In genomic region chr2:93460786-93461469, GRCm38 (mm10) we compare ENCODE assay signal across 9 mouse cellular contexts. TPM values are rescaled to one million over a fixed set of nuclear protein-coding genes. Genes with fewer than 3 reads are reported as not detected.
DNase-seq lines count a peak whose midpoint lies in the region; ATAC-seq and TF ChIP-seq lines count a peak whose summit lies in the region.
"Had no signal": no experiment of that assay in that cellular context is flagged by ENCODE, and none has a peak within 500 bp of the region (broad histone marks: within the 10 kb centered on the region; RNA-seq: fewer than 3 reads in every experiment).

No protein-coding gene starts in this region.

- H3K27me3 ChIP-seq in forebrain, embryonic 13.5 days, result peaks cover 16% of the 10 kb centered on the region
- peaks cover 35% of the 10 kb centered on the region for H3K27me3 ChIP-seq in forebrain, embryonic 12.5 days
- no peaks in the 10 kb centered on the region for H3K27me3 ChIP-seq in liver, adult 2 months (ENCODE audit: control insufficient read depth, insufficient read depth, low read length)
- H3K27me3 ChIP-seq in embryonic facial prominence, embryonic 14.5 days (replicated peaks; ENCODE audit: control insufficient read depth, insufficient read depth, low read length), result no peaks in the 10 kb centered on the region
- H3K27me3 ChIP-seq in forebrain, embryonic 15.5 days, result no peaks in the 10 kb centered on the region

- H3K4me1 ChIP-seq in forebrain, embryonic 13.5 days, result peaks cover 26% of the 10 kb centered on the region
- peaks cover 19% of the 10 kb centered on the region for H3K4me1 ChIP-seq in forebrain, embryonic 12.5 days
- peaks cover 49% of the 10 kb centered on the region for H3K4me1 ChIP-seq in liver, adult 2 months (ENCODE audit: control insufficient read depth, insufficient read depth, low read length)
- H3K4me1 ChIP-seq in embryonic facial prominence, embryonic 14.5 days (ENCODE audit: control insufficient read depth, insufficient read depth, low read length), result peaks cover 13% of the 10 kb centered on the region
- H3K4me1 ChIP-seq in forebrain, embryonic 15.5 days, result peaks cover 18% of the 10 kb centered on the region

- ATAC-seq in forebrain, embryonic 13.5 days, result no peak
- ATAC-seq in forebrain, embryonic 12.5 days (ENCODE audit: low FRiP score), result no peak
- ATAC-seq in embryonic facial prominence, embryonic 14.5 days (ENCODE audit: low read depth), result no peak
- ATAC-seq in forebrain, embryonic 15.5 days (replicated peaks), result no peak

- peaks cover 27% of the 10 kb centered on the region; the same call in 1 of the 2 replicates for H3K79me2 ChIP-seq in liver, adult 2 months (ENCODE audit: control insufficient read depth, insufficient read depth, low read length)

- 87% methylated on average over 6 of the region's 6 CpGs for WGBS in forebrain, embryonic 13.5 days
- 86% methylated on average over 6 of the region's 6 CpGs for WGBS in forebrain, embryonic 12.5 days
- 79% methylated on average over 6 of the region's 6 CpGs for WGBS in liver, adult 2 months
- WGBS in embryonic facial prominence, embryonic 14.5 days, result 83% methylated on average over 6 of the region's 6 CpGs
- WGBS in forebrain, embryonic 15.5 days, result 87% methylated on average over 6 of the region's 6 CpGs

- H3K4me2 ChIP-seq in forebrain, embryonic 13.5 days, result peak overlapping the region; percentile 65; the same call in 1 of the 2 replicates
- no peak overlapping the region for H3K4me2 ChIP-seq in forebrain, embryonic 12.5 days
- peak overlapping the region; percentile 73 for H3K4me2 ChIP-seq in embryonic facial prominence, embryonic 14.5 days (ENCODE audit: low read depth, low read length)
- H3K4me2 ChIP-seq in forebrain, embryonic 15.5 days (replicated peaks), result no peak overlapping the region

- TF ChIP-seq POLR2A in liver, adult 2 months (IDR thresholded peaks at IDR 0.05; ENCODE audit: extremely low read depth, insufficient read depth, low read length), result no peak

- H3K4me3 ChIP-seq in forebrain, embryonic 13.5 days, result no peak overlapping the region
- H3K4me3 ChIP-seq in forebrain, embryonic 12.5 days (replicated peaks), result no peak overlapping the region
- H3K4me3 ChIP-seq in liver, adult 2 months (ENCODE audit: insufficient read depth, low read depth, low read length), result peak overlapping the region; percentile 20; the same call in 1 of the 2 replicates
- H3K4me3 ChIP-seq in embryonic facial prominence, embryonic 14.5 days (ENCODE audit: low read depth, low read length), result peak overlapping the region; percentile 43; the same call in 1 of the 2 replicates
- H3K4me3 ChIP-seq in forebrain, embryonic 15.5 days, result no peak overlapping the region

- DNase-seq in liver, adult 2 months (ENCODE audit: extremely low read depth, low read depth, low spot score), result no peak
- DNase-seq in liver, result no peak
- no peak for DNase-seq in embryonic facial prominence, embryonic 14.5 days (ENCODE audit: low spot score)
- DNase-seq in natural killer cell, adult 2 months (ENCODE audit: low spot score in 2 of 2), result peak; percentile 59 to 74
- no peak for DNase-seq in layer of hippocampus, adult 9-10 months (ENCODE audit: low spot score)
- DNase-seq: cerebellum, adult 9-11 months had no signal

- no peak overlapping the region for H3K27ac ChIP-seq in forebrain, embryonic 13.5 days
- no peak overlapping the region for H3K27ac ChIP-seq in forebrain, embryonic 12.5 days
- peak overlapping the region; percentile 5; the same call in 1 of the 2 replicates for H3K27ac ChIP-seq in liver, adult 2 months (replicated peaks; ENCODE audit: insufficient read depth, low read depth, low read length)
- no peak overlapping the region for H3K27ac ChIP-seq in embryonic facial prominence, embryonic 14.5 days (replicated peaks; ENCODE audit: low read depth, low read length)
- no peak overlapping the region for H3K27ac ChIP-seq in forebrain, embryonic 15.5 days (replicated peaks)

- no peak for TF ChIP-seq CTCF in liver, adult 2 months (IDR thresholded peaks at IDR 0.05; ENCODE audit: low read depth, low read length)

- no peaks in the 10 kb centered on the region for H3K9me3 ChIP-seq in forebrain, embryonic 13.5 days (replicated peaks)
- H3K9me3 ChIP-seq in forebrain, embryonic 12.5 days, result peaks cover 5% of the 10 kb centered on the region; the same call in 1 of the 2 replicates
- no peaks in the 10 kb centered on the region for H3K9me3 ChIP-seq in embryonic facial prominence, embryonic 14.5 days (ENCODE audit: control insufficient read depth, low read length)
- H3K9me3 ChIP-seq in forebrain, embryonic 15.5 days, result no peaks in the 10 kb centered on the region

- H3K9ac ChIP-seq in forebrain, embryonic 13.5 days, result no peak overlapping the region
- no peak overlapping the region for H3K9ac ChIP-seq in forebrain, embryonic 12.5 days
- H3K9ac ChIP-seq in liver, adult 2 months (ENCODE audit: low read depth, low read length), result peak overlapping the region; percentile 80; the same call in 1 of the 2 replicates
- no peak overlapping the region for H3K9ac ChIP-seq in embryonic facial prominence, embryonic 14.5 days (ENCODE audit: low read depth, low read length)
- no peak overlapping the region for H3K9ac ChIP-seq in forebrain, embryonic 15.5 days (replicated peaks)

- no peaks in the 10 kb centered on the region for H3K36me3 ChIP-seq in forebrain, embryonic 13.5 days (ENCODE audit: poor library complexity, severe bottlenecking)
- no peaks in the 10 kb centered on the region for H3K36me3 ChIP-seq in forebrain, embryonic 12.5 days (replicated peaks)
- no peaks in the 10 kb centered on the region for H3K36me3 ChIP-seq in liver, adult 2 months (ENCODE audit: control insufficient read depth, insufficient read depth, low read length)
- H3K36me3 ChIP-seq in embryonic facial prominence, embryonic 14.5 days (ENCODE audit: control insufficient read depth, insufficient read depth, low read length), result no peaks in the 10 kb centered on the region
- no peaks in the 10 kb centered on the region for H3K36me3 ChIP-seq in forebrain, embryonic 15.5 days

RNA-seq across cellular contexts. Expression of gene Cd82, which starts 2.0 kb away (rescaled TPM):
- polyA plus RNA-seq in forebrain, embryonic 13.5 days (2015; fragmentation: Nextera tagmentation; extraction: Ambion mirVana), result 12.0 and 14.8 TPM in 2 replicates
- 9.1 and 10.6 TPM in 2 replicates for polyA plus RNA-seq in forebrain, embryonic 12.5 days (2016; fragmentation: Nextera tagmentation; extraction: Ambion mirVana)
- total RNA-seq in liver, adult 2 months (2014; rRNA removed), result 76.1 and 81.6 TPM in 2 replicates
- polyA plus RNA-seq in liver, adult 2 months (2012; rRNA removed), result 140 and 148 TPM in 2 replicates
- 46.0 and 46.9 TPM in 2 replicates for polyA plus RNA-seq in embryonic facial prominence, embryonic 14.5 days (2014; fragmentation: Nextera tagmentation; extraction: Ambion mirVana)
- polyA plus RNA-seq in forebrain, embryonic 15.5 days (2015; fragmentation: Nextera tagmentation; extraction: Ambion mirVana), result 17.6 and 19.6 TPM in 2 replicates

Comparison
In these comparisons a context has a peak if more than half of its experiments do, and no peak if none do; other contexts are left out.
1. H3K4me2 ChIP-seq: peak in forebrain, embryonic 13.5 days (single experiment) and embryonic facial prominence, embryonic 14.5 days (single experiment); none in forebrain, embryonic 12.5 days (single experiment) and forebrain, embryonic 15.5 days (single experiment).
2. H3K4me3 ChIP-seq: peak in liver, adult 2 months (single experiment) and embryonic facial prominence, embryonic 14.5 days (single experiment); none in forebrain, embryonic 13.5 days (single experiment), forebrain, embryonic 12.5 days (single experiment) and forebrain, embryonic 15.5 days (single experiment).
3. DNase-seq: peak in natural killer cell, adult 2 months (2 of 2); none in liver, adult 2 months (single experiment), liver (single experiment), embryonic facial prominence, embryonic 14.5 days (single experiment) and layer of hippocampus, adult 9-10 months (single experiment).